ENCODE assay signal across 16 mouse cellular contexts in genomic region chr3:38034138-38034537, GRCm38 (mm10).
"Had no signal": no experiment of that assay in that cellular context is flagged by ENCODE, and none has a peak within 500 bp of the region (broad histone marks: within the 10 kb centered on the region; RNA-seq: fewer than 3 reads in every experiment).

No protein-coding gene starts in this region.

- H3K4me1 ChIP-seq: kidney, embryonic 15.5 days; limb, embryonic 12.5 days; liver, embryonic 12.5 days; liver, embryonic 15.5 days had no signal

- H3K27me3 ChIP-seq: kidney, embryonic 15.5 days; limb, embryonic 12.5 days; liver, embryonic 12.5 days; liver, embryonic 15.5 days had no signal

- H3K4me3 ChIP-seq: kidney, embryonic 15.5 days; layer of hippocampus, adult 2 months; left cerebral cortex, adult 2 months; limb, embryonic 12.5 days; liver, embryonic 12.5 days; liver, embryonic 15.5 days had no signal

- H3K36me3 ChIP-seq: kidney, embryonic 15.5 days; limb, embryonic 12.5 days; liver, embryonic 12.5 days; liver, embryonic 15.5 days had no signal

- H3K4me2 ChIP-seq: kidney, embryonic 15.5 days; limb, embryonic 12.5 days; liver, embryonic 12.5 days; liver, embryonic 15.5 days; midbrain, embryonic 11.5 days had no signal

- DNase-seq: kidney, adult 8-10 months; kidney, postnatal 14 days; kidney, postnatal 4 days; layer of hippocampus, adult 9-11 months; liver; midbrain, embryonic 14.5 days; thymus, adult 18-20 months; thymus, postnatal 36 days had no signal

- ATAC-seq: intestine, postnatal 0 days; liver, embryonic 12.5 days had no signal

- H3K27ac ChIP-seq: kidney, embryonic 15.5 days; layer of hippocampus, adult 2 months; left cerebral cortex, adult 2 months; limb, embryonic 12.5 days; liver, embryonic 12.5 days; liver, embryonic 15.5 days had no signal

- H3K9ac ChIP-seq: kidney, embryonic 15.5 days; limb, embryonic 12.5 days; liver, embryonic 12.5 days; liver, embryonic 15.5 days had no signal

- H3K9me3 ChIP-seq: kidney, embryonic 15.5 days; limb, embryonic 12.5 days; liver, embryonic 12.5 days; liver, embryonic 15.5 days had no signal
